Mouse (Mus musculus): Measurements from ENCODE around the gene Mchr1. TPM values are rescaled to one million over a fixed set of nuclear protein-coding genes. Genes with fewer than 3 reads are reported as not detected.

Mchr1 gene
- total and polyA plus RNA-seq, 3 experiments = not detected

GRCm38 (mm10) chr15:81248341-81248679 lies 13.0 kb downstream of the Mchr1 start:
- Histone ChIP-seq H3K79me2 (replicated peaks; ENCODE audit: control insufficient read depth, extremely low read depth, insufficient read depth, poor library complexity, severe bottlenecking) (no peaks in the 10 kb centered on the region), H3K4me1 (ENCODE audit: control insufficient read depth in 1 of 2, insufficient read depth in 2 of 2) (peaks cover 0 to under 1% of the 10 kb centered on the region in 2 experiments; a peak in 1 of 4 replicates), H3K27ac (ENCODE audit: insufficient read depth, low read depth) (no peak overlapping the region), H3K4me2 (ENCODE audit: insufficient read depth, low read depth, poor library complexity, severe bottlenecking) (no peak overlapping the region), H3K4me3 (replicated peaks in 1 of 3; ENCODE audit: low read depth in 2 of 3, low read length in 2 of 3, poor library complexity in 1 of 3) (no peak overlapping the region), H3K9me3 (replicated peaks; ENCODE audit: low read length) (peaks cover 6% of the 10 kb centered on the region), H3K27me3 (replicated peaks) (peaks cover 3% of the 10 kb centered on the region), H3K9ac (ENCODE audit: insufficient read depth, low read depth) (no peak overlapping the region), H3K36me3 (replicated peaks in 1 of 2; ENCODE audit: control insufficient read depth in 1 of 2, insufficient read depth in 1 of 2, low read length in 1 of 2) (no peaks in the 10 kb centered on the region)
- no peak for DNase-seq (ENCODE audit: extremely low read depth)
- dilution Hi-C loops (cut with MboI; ENCODE audit: extremely low pct_ligation_motif_present, extremely low pct_unique_long_range_greater_than_20kb, low sequenced_read_pairs) = no loop called here
- in situ Hi-C loops (cut with MboI; ENCODE audit: low pct_ligation_motif_present, low pct_unique_long_range_greater_than_20kb, low sequenced_read_pairs) = no loop called here
- TF ChIP-seq UBTF (IDR thresholded peaks at IDR 0.05; ENCODE audit: low read depth, low read length) = no peak
- TF ChIP-seq RAD21 (IDR thresholded peaks at IDR 0.05; ENCODE audit: low read depth, low read length) = no peak
- TF ChIP-seq EP300 (IDR thresholded peaks at IDR 0.05; ENCODE audit: low read length) = no peak
- no peak for TF ChIP-seq NRF1 (IDR thresholded peaks at IDR 0.05; ENCODE audit: low read depth, low read length)
- TF ChIP-seq HCFC1 (IDR thresholded peaks at IDR 0.05; ENCODE audit: low read depth, low read length) = no peak
- TF ChIP-seq MYC (IDR thresholded peaks at IDR 0.05; ENCODE audit: low read depth, low read length) = no peak
- TF ChIP-seq USF1 (IDR thresholded peaks at IDR 0.05; ENCODE audit: low read depth, low read length) = no peak
- TF ChIP-seq CHD2 (IDR thresholded peaks at IDR 0.05; ENCODE audit: low read length) = no peak
- TF ChIP-seq TBP (conservative IDR thresholded peaks at IDR 0.05; ENCODE audit: low read depth, low read length) = no peak
- no peak for TF ChIP-seq ETS1 (conservative IDR thresholded peaks at IDR 0.05; ENCODE audit: low read depth, low read length)
- TF ChIP-seq MEF2A (IDR thresholded peaks at IDR 0.05; ENCODE audit: borderline replicate concordance, low read depth, low read length) = no peak
- TF ChIP-seq TCF12 (IDR thresholded peaks at IDR 0.05; ENCODE audit: low read depth, low read length) = no peak
- no peak for TF ChIP-seq MAZ (IDR thresholded peaks at IDR 0.05; ENCODE audit: low read depth, low read length)

GRCm38 (mm10) chr15:81248951-81249579 lies 13.8 kb downstream of the Mchr1 start:
- H3K36me3 ChIP-seq (replicated peaks in 1 of 2; ENCODE audit: control insufficient read depth in 1 of 2, insufficient read depth in 1 of 2, low read length in 1 of 2) = no peaks in the 10 kb centered on the region
- in situ Hi-C loops (cut with MboI; ENCODE audit: low pct_ligation_motif_present, low pct_unique_long_range_greater_than_20kb, low sequenced_read_pairs) (no loop called here), dilution Hi-C loops (cut with MboI; ENCODE audit: extremely low pct_ligation_motif_present, extremely low pct_unique_long_range_greater_than_20kb, low sequenced_read_pairs) (no loop called here)
- H3K27ac ChIP-seq (ENCODE audit: insufficient read depth, low read depth) = no peak overlapping the region
- peaks cover 6% of the 10 kb centered on the region for H3K9me3 ChIP-seq (replicated peaks; ENCODE audit: low read length)
- H3K4me1 ChIP-seq (ENCODE audit: control insufficient read depth in 1 of 2, insufficient read depth in 2 of 2) = peaks cover 0 to 8% of the 10 kb centered on the region in 2 experiments; a peak in 3 of 4 replicates
- H3K9ac ChIP-seq (ENCODE audit: insufficient read depth, low read depth) = no peak overlapping the region
- H3K27me3 ChIP-seq (replicated peaks) = peaks cover 3% of the 10 kb centered on the region
- no peak overlapping the region for H3K4me3 ChIP-seq (replicated peaks in 1 of 3; ENCODE audit: low read depth in 2 of 3, low read length in 2 of 3, poor library complexity in 1 of 3)
- no peak overlapping the region for H3K4me2 ChIP-seq (ENCODE audit: insufficient read depth, low read depth, poor library complexity, severe bottlenecking)
- H3K79me2 ChIP-seq (replicated peaks; ENCODE audit: control insufficient read depth, extremely low read depth, insufficient read depth, poor library complexity, severe bottlenecking) = no peaks in the 10 kb centered on the region
- TF ChIP-seq GABPA (IDR thresholded peaks at IDR 0.05; ENCODE audit: insufficient replicate concordance, low read depth, low read length) (no peak), MAZ (IDR thresholded peaks at IDR 0.05; ENCODE audit: low read depth, low read length) (no peak), IRF4 (IDR thresholded peaks at IDR 0.05; ENCODE audit: low read depth, low read length) (no peak), CHD2 (IDR thresholded peaks at IDR 0.05; ENCODE audit: low read length) (no peak), MAX (IDR thresholded peaks at IDR 0.05; ENCODE audit: low read length) (no peak), EP300 (IDR thresholded peaks at IDR 0.05; ENCODE audit: low read length) (no peak), ETS1 (conservative IDR thresholded peaks at IDR 0.05; ENCODE audit: low read depth, low read length) (no peak), RAD21 (IDR thresholded peaks at IDR 0.05; ENCODE audit: low read depth, low read length) (no peak), HCFC1 (IDR thresholded peaks at IDR 0.05; ENCODE audit: low read depth, low read length) (no peak), MAFK (IDR thresholded peaks at IDR 0.05; ENCODE audit: insufficient replicate concordance, low read length) (no peak), BHLHE40 (IDR thresholded peaks at IDR 0.05; ENCODE audit: low read depth, low read length) (no peak)
- DNase-seq (ENCODE audit: extremely low read depth) = no peak

All from CH12.LX (cell line).